Mouse (Mus musculus) midbrain, embryonic 13.5 days (tissue): ENCODE measurements around the gene Timm13. TPM values are rescaled to one million over a fixed set of nuclear protein-coding genes. Genes with fewer than 3 reads are reported as not detected.
A peak's percentile ranks its signal among the peaks of the same experiment; 100 is the strongest.

Experiments used
- ATAC-seq: fragments of 200-750 bp; cut with Nextera tagmentation; 2 replicates; pipeline ENCODE4 v1.8.0; 2017; ENCODE audit warnings: mild to moderate bottlenecking, moderate TSS enrichment, moderate library complexity
- H3K27ac ChIP-seq: fragments of 300-500 bp; sonication (generic); 2 replicates; pipeline ENCODE4 v1.5.1; 2015; ENCODE audit warnings: inconsistent platforms, mild to moderate bottlenecking, moderate library complexity
- H3K27me3 ChIP-seq: fragments of 300-500 bp; sonication (generic); 2 replicates; pipeline ENCODE4 v1.6.1; 2015; ENCODE audit warnings: mild to moderate bottlenecking, inconsistent platforms
- H3K36me3 ChIP-seq: fragments of 300-500 bp; sonication (generic); 2 replicates; pipeline ENCODE4 v1.6.1; 2015; ENCODE audit warnings: mild to moderate bottlenecking, inconsistent platforms
- H3K4me1 ChIP-seq: fragments of 300-500 bp; sonication (generic); replicated peaks from 2 replicates; pipeline ENCODE4 v1.6.1; 2015; ENCODE audit warnings: inconsistent platforms
- H3K4me2 ChIP-seq: fragments of 300-500 bp; sonication (generic); replicated peaks from 2 replicates; pipeline ENCODE4 v1.6.1; 2015; ENCODE audit warnings: moderate library complexity, mild to moderate bottlenecking, inconsistent platforms
- H3K4me3 ChIP-seq: fragments of 300-500 bp; sonication (generic); replicated peaks from 2 replicates; pipeline ENCODE4 v1.5.1; 2015; ENCODE audit warnings: mild to moderate bottlenecking, inconsistent platforms
- H3K9ac ChIP-seq: fragments of 300-500 bp; sonication (generic); replicated peaks from 2 replicates; pipeline ENCODE4 v1.6.1; 2015; ENCODE audit warnings: mild to moderate bottlenecking, inconsistent platforms
- H3K9me3 ChIP-seq: fragments of 300-500 bp; sonication (generic); 2 replicates; pipeline ENCODE4 v1.6.1; 2016; ENCODE audit warnings: mild to moderate bottlenecking, inconsistent platforms
- WGBS: fragments of 180-500 bp; shearing (Covaris S2); methylation state at CpG from one replicate; pipeline ENCODE4 v1.1.7; 2015; 5-methylcytosine and 5-hydroxymethylcytosine counted together
- polyA plus RNA-seq: library from polyadenylated mRNA; unstranded; fragments of >200 nt; fragmentation: Nextera tagmentation; extraction: Ambion mirVana; gene quantifications from 2 replicates; pipeline ENCODE4 v1.2.1, GENCODE M21; 2015

Timm13 gene
- polyA plus RNA-seq = 331 TPM in 2 replicates

DNA sequence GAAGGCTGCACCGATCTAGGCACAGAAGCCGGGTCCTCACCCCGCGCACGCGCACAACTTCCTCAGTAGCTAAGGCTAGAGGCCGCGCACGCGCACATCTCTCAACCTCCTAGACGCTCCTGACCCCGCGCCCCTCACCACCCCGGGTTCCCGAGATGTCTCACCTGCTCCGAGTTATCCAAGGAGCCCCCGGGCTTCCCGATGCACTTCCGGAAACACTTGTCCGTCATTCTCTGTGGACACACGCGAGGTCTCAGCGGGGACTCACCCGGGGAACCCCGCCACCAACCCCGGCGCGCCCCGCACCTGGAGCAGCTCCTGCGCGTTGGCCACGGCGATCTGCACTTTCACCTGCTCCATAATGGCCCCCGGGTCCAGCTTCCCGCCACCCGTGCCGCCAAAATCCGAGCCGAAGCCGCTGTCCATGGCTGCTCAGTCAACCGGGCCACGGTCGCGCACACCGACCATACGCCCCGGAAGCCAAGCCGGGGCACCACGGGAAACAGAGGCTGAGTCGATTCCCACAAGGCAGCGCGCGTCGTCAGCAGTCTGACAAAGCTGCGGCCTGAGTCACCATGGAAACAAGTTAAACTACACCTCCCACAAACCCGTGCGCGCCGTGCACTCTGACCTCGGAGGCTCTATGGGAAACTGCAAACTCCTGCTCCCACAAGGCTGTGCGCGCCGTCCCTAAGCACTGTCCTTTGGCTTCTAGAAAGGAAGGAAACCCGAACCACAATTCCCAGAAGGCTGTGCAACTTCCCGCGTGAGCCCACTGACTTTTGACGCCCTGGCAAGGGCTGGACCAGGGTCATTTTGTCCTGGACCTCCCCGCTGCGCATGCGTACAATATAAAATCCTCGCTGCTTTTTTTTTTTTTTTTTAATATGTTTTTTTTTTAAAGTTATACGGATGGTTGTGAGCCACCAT lies at the start of gene Timm13:
Timm13 (minus strand) TSS at position 652 of the 930 bp plus-strand sequence.
- H3K27me3 ChIP-seq = no peaks in the 10 kb centered on the region
- peak; percentile 94 for ATAC-seq
- H3K4me3 ChIP-seq = peak within 1 kb of the TSS; percentile 90
- no peaks in the 10 kb centered on the region for H3K9me3 ChIP-seq
- H3K4me2 ChIP-seq = peak within 1 kb of the TSS; percentile 78
- peak within 1 kb of the TSS; percentile 89 for H3K27ac ChIP-seq
- peaks cover 59% of the 10 kb centered on the region for H3K36me3 ChIP-seq
- H3K4me1 ChIP-seq = peaks cover 19% of the 10 kb centered on the region
- H3K9ac ChIP-seq = peak within 1 kb of the TSS; percentile 89
- WGBS = under 1% methylated on average over 72 of the region's 72 CpGs

DNA sequence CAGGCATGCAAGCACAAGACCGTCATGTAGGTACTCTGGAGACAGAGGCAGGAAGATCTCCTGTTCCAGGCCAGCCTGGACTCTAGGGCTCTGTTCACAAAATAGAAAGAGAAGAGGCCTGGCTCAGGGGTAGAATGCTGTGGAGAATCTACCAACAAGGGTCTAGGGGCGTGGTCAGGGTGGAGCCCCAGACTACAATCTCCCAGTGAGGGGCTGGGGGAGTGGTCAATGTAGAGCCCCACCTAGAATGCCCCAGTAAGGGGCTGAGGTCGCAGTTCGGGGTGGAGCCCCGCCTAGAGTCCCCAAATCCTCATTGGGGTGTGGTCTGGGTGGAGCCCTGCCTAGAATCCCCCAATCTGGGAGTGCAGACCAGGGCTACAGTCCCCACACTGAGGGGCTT lies 49.5 kb upstream of the Timm13 start:
- WGBS = 27% methylated on average over 5 of the region's 5 CpGs
- 0 out of 2 replicates have a peak, but pooled peaks cover 6% of the 10 kb centered on the region for H3K27me3 ChIP-seq
- ATAC-seq = no peak
- H3K27ac ChIP-seq = no peak overlapping the region
- no peak overlapping the region for H3K4me2 ChIP-seq
- no peaks in the 10 kb centered on the region for H3K9me3 ChIP-seq
- no peaks in the 10 kb centered on the region for H3K36me3 ChIP-seq
- no peak overlapping the region for H3K9ac ChIP-seq
- 0 out of 2 replicates have a peak, but pooled peaks cover 3% of the 10 kb centered on the region for H3K4me1 ChIP-seq
- H3K4me3 ChIP-seq = no peak overlapping the region

DNA sequence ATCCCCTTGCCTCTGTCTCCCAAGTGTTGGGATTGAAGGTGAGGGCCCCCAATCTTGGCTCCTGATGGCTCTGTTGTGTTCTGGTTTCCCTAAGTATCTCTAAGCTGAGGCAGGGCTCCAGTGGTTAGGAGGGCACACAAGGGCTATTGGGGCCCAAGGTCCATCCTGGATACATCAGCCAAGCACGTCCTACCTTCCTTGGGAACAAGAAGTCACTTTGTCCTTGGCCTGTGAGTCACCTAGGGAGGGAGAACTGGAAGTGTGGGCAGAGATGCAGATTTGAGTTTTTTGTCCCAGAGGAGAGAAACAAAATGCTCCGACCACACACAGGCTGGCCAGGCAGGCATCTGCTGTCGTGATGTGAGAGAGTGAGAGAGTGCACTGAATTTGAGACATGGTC lies 48.3 kb upstream of the Timm13 start:
- Histone ChIP-seq H3K36me3 (no peaks in the 10 kb centered on the region), H3K4me2 (no peak overlapping the region), H3K27me3 (peaks cover 6% of the 10 kb centered on the region; the same call in 1 of the 2 replicates), H3K4me1 (0 out of 2 replicates have a peak, but pooled peaks cover 3% of the 10 kb centered on the region), H3K27ac (no peak overlapping the region), H3K9ac (no peak overlapping the region), H3K9me3 (no peaks in the 10 kb centered on the region), H3K4me3 (no peak overlapping the region)
- 72% methylated on average over 3 of the region's 3 CpGs for WGBS
- no peak for ATAC-seq

DNA sequence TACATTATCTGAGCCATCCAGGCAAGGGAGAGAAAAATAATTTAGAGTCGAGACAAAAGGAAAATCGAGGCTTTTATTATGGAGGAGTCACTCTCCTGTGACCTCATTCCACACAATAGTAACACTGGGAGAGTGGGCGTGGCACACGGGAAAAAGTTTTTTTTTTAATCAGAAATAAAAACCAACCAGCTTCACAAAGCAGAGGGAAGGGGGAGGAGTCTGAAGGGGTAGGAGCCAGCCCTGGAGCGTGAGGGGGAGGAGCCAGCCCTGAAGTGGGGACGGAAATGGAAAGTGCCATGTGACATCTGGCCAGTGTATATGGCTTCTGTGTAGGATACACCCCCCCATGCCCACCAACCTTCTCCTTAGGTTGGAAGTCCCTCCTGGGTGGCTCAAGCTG lies 47.8 kb upstream of the Timm13 start:
- Histone ChIP-seq H3K27ac (no peak overlapping the region), H3K27me3 (peaks cover 6% of the 10 kb centered on the region; the same call in 1 of the 2 replicates), H3K4me1 (0 out of 2 replicates have a peak, but pooled peaks cover 3% of the 10 kb centered on the region), H3K9me3 (no peaks in the 10 kb centered on the region), H3K4me2 (no peak overlapping the region), H3K9ac (no peak overlapping the region), H3K4me3 (no peak overlapping the region), H3K36me3 (no peaks in the 10 kb centered on the region)
- ATAC-seq = no peak
- 39% methylated on average over 6 of the region's 6 CpGs for WGBS

DNA sequence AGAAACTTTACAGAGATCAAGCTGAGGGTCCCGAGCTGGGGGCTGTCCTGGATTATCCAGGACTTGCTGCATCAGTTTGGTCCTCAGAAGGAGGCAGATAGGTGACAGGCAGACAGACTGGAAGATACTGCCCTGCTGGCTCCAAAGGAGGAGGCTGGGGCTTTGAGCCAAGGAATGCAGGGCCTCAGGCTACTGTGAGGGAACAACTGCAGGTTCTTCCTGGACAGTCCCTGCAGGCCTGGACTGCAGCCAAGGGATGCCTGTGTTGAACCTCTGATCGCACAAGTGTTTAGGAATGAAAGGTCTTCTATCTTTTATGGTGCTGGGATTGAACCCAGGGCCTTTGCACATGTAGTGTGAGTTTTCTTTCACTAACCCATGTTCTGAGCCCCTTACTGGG lies 47.0 kb upstream of the Timm13 start:
- Histone ChIP-seq H3K27ac (no peak overlapping the region), H3K9me3 (no peaks in the 10 kb centered on the region), H3K4me2 (no peak overlapping the region), H3K27me3 (peaks cover 6% of the 10 kb centered on the region; the same call in 1 of the 2 replicates), H3K36me3 (no peaks in the 10 kb centered on the region), H3K9ac (no peak overlapping the region), H3K4me3 (no peak overlapping the region), H3K4me1 (0 out of 2 replicates have a peak, but pooled peaks cover 3% of the 10 kb centered on the region)
- WGBS = 64% methylated on average over 2 of the region's 2 CpGs
- ATAC-seq = no peak

DNA sequence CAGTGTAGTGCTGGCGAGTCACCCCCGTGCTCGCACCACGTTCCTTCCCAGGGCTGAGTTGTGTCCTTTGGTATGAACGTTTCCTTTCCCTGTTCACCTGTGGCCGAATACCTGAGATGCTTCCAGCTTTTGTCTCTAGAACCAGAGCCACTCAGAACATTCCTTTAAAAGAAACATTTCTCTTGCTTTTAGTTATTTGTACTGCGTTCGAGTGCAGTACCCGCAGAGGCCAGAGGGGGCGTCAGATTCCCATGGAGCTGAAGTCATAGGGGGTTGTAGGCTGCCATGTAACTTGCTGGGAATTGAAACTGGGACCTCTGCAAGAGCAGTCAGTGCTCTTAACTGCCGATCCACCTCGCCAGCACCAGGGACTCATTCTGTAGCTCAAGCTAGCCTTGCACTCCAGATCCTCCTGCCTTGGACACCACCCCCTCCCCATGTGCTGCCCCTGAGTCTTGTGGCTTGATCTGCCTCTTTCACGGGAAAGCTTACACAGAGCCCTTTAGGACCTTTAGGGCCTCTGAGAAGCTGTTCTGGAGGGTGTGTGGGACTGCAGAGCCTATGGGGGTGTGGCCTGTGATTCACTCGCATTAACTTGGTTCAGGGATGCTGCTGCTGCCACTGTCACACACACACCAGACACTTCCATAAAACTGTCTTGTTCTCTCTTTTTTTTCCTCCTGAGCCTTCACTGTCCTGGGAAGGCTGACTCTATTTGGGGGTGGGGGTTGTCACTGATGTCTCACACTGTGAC lies 46.1 kb upstream of the Timm13 start:
- Histone ChIP-seq H3K4me2 (no peak overlapping the region), H3K9me3 (no peaks in the 10 kb centered on the region), H3K36me3 (no peaks in the 10 kb centered on the region), H3K4me1 (0 out of 2 replicates have a peak, but pooled peaks cover 3% of the 10 kb centered on the region), H3K27ac (no peak overlapping the region), H3K9ac (no peak overlapping the region), H3K4me3 (no peak overlapping the region), H3K27me3 (peaks cover 6% of the 10 kb centered on the region; the same call in 1 of the 2 replicates)
- no peak for ATAC-seq
- 67% methylated on average over 14 of the region's 14 CpGs for WGBS

DNA sequence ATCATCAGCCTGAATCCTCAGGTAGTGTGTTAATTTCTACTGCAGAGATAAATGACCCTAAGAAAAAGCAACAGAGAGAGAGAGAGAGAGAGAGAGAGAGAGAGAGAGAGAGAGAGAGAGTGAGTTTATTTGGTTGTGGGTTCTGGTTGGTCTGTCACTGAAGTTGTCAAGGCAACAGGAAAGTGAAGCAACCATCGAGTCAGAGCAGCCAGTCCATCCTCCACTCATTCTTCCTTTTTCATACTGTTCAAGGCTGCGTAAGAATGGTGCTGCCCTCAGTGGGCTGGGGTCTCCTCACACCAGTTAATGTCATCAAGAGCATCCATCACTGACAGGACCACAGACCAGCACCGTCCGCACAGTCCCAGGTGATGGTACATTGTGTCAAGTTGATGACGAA lies 43.5 kb upstream of the Timm13 start:
- Histone ChIP-seq H3K9ac (no peak overlapping the region), H3K36me3 (no peaks in the 10 kb centered on the region), H3K27me3 (peaks cover 14% of the 10 kb centered on the region), H3K4me2 (no peak overlapping the region), H3K9me3 (no peaks in the 10 kb centered on the region), H3K4me1 (peaks cover 18% of the 10 kb centered on the region), H3K4me3 (no peak overlapping the region), H3K27ac (no peak overlapping the region)
- WGBS = 89% methylated on average over 5 of the region's 5 CpGs
- no peak for ATAC-seq

DNA sequence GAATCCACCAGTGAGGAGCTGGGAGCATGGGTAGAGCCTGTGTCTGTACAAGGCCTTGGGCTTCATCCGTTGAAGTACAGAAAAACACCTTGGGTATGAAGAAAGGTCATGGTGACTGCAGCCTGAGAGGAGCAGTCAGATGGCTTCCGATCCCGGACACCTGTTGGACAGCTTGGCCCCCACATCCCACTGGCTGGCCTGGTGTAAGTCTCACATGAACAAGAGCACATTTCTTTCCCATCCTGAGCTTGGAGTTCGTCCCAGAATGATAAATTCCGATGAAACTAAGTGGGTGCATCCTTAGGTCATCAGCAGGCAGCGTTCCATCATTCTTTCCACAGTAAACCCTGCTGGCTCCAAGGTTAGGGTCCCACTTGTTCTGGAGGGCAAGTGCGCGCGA lies 42.9 kb upstream of the Timm13 start:
- Histone ChIP-seq H3K27ac (no peak overlapping the region), H3K9ac (no peak overlapping the region), H3K27me3 (peaks cover 19% of the 10 kb centered on the region), H3K9me3 (no peaks in the 10 kb centered on the region), H3K4me1 (peaks cover 23% of the 10 kb centered on the region), H3K36me3 (no peaks in the 10 kb centered on the region), H3K4me3 (no peak overlapping the region), H3K4me2 (no peak overlapping the region)
- no peak for ATAC-seq
- WGBS = 88% methylated on average over 9 of the region's 9 CpGs

DNA sequence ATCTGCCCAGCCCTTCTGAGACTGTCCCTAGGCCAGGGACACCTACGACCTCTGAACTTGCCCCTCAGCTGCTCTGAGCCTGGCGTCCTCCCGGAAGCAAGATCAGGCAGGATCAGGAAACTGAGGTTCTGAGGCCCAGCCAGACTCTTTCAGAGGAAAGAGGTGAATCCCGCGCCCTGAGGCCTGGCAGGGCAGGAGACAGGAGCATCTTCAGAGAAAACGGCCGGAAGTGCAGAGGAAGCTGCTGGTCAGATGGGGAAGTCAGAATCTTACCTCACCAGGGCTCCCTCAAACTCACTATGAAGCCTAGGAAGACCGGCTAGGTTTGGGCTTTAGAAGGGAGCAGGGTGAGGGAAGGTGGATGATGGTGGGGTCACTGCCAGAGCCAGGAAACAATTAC lies 42.1 kb upstream of the Timm13 start:
- no peaks in the 10 kb centered on the region for H3K36me3 ChIP-seq
- H3K4me2 ChIP-seq = no peak overlapping the region
- peaks cover 29% of the 10 kb centered on the region for H3K4me1 ChIP-seq
- H3K4me3 ChIP-seq = no peak overlapping the region
- H3K27ac ChIP-seq = no peak overlapping the region
- H3K27me3 ChIP-seq = peaks cover 27% of the 10 kb centered on the region
- H3K9me3 ChIP-seq = no peaks in the 10 kb centered on the region
- no peak overlapping the region for H3K9ac ChIP-seq
- ATAC-seq = no peak
- WGBS = 62% methylated on average over 8 of the region's 8 CpGs

DNA sequence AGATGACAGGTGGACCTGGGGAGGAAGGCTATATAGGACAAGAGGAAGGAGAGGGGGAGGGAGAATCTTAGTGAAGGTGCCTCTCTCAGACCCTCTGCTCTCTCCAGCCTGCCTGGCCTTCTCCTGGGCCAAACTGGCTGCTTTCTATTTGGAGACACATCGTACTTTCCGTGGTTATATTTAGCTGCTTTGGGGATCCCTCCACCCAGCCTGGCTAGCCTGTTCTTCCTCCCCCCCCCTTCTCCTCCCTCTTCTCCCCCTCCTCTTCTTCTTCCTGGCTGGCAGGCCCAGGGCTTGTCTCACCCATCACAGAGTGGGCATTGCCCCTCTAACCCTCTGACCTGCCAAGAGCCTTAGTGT lies 40.2 kb upstream of the Timm13 start:
- 81% methylated on average over 2 of the region's 2 CpGs for WGBS
- H3K9me3 ChIP-seq = no peaks in the 10 kb centered on the region
- no peak overlapping the region for H3K4me3 ChIP-seq
- no peak overlapping the region for H3K9ac ChIP-seq
- H3K27ac ChIP-seq = no peak overlapping the region
- H3K4me2 ChIP-seq = no peak overlapping the region
- ATAC-seq = no peak
- peaks cover 46% of the 10 kb centered on the region for H3K4me1 ChIP-seq
- peaks cover 47% of the 10 kb centered on the region for H3K27me3 ChIP-seq
- no peaks in the 10 kb centered on the region for H3K36me3 ChIP-seq

DNA sequence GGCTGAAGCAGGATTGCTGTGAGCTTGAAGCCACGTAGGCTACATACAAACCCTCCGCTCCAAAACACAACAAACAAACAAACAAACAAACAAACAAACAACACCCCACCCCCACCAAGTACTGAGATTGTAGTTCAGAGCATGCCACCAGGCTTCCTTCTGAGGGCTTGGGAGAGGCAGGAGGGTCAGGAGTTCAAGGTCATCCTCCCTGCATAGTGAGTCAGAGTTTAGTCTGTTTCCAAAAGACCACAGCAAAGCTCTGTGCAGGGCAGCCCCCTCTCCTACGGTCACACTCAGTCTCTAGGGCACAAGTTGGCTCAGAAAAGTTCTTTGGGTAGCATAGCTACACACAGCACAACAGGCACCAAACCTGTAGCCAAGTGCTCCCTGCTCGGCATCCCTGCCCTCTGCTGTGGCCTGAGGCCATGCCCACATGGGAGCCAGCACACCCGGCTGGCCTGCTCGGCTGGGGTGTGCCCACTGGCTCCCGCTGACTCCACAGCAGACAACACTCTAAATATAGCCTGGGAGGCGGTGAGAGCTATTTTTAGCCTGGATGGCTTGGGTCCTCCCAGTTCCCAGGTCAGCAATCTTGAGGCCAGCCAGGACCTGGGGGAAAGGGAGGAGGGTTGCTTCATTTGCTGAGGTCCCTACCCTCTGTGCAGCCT lies 39.7 kb upstream of the Timm13 start:
- no peak for ATAC-seq
- peaks cover 51% of the 10 kb centered on the region for H3K4me1 ChIP-seq
- peaks cover 52% of the 10 kb centered on the region for H3K27me3 ChIP-seq
- no peak overlapping the region for H3K4me3 ChIP-seq
- H3K4me2 ChIP-seq = peak overlapping the region; percentile 72
- H3K9me3 ChIP-seq = no peaks in the 10 kb centered on the region
- WGBS = 56% methylated on average over 8 of the region's 8 CpGs
- no peaks in the 10 kb centered on the region for H3K36me3 ChIP-seq
- no peak overlapping the region for H3K27ac ChIP-seq
- H3K9ac ChIP-seq = peak overlapping the region; percentile 57; the same call in 1 of the 2 replicates
